Mouse (Mus musculus): ENCODE results near the gene Agbl4.

GRCm38 (mm10) chr4:111200100-111200499 is 802.6 kb downstream of the Agbl4 start:
- no peak for TF ChIP-seq TAL1 (IDR thresholded peaks at IDR 0.05; ENCODE audit: low read length)
- TF ChIP-seq GATA1 (IDR thresholded peaks at IDR 0.05; ENCODE audit: low read length), result no peak

Data from erythroblast, embryonic 14.5 days (primary cell).